Mouse (Mus musculus) erythroid progenitor cell, adult 5-6 weeks (primary cell): ENCODE results near the gene Amotl2. TPM values are rescaled to one million over a fixed set of nuclear protein-coding genes. Genes with fewer than 3 reads are reported as not detected.

Source experiments
- ATAC-seq: replicated peaks from 2 replicates; pipeline ENCODE4 v1.8.0; 2016; ENCODE audit warnings: moderate number of reproducible peaks, mild to moderate bottlenecking, moderate TSS enrichment, inconsistent platforms; ENCODE audit not compliant: poor library complexity, low FRiP score, severe bottlenecking
- total RNA-seq, 2 experiments: library from RNA; stranded (forward) in 1 of 2; stranded (reverse) in 1 of 2; fragments of 150-400 nt in 1 of 2; fragments of 186-747, 209-891 nt in 1 of 2; gene quantifications; 2 replicates each; pipeline versions ENCODE4 v1.2.3 to v1.2.4; 2015 to 2017; ENCODE audit warnings: low replicate concordance in 2 of 2

Gene Amotl2
- total RNA-seq, 2 experiments from 2014 or later: 11.4 TPM; not detected in 1

- no peak for ATAC-seq
These were observed 1.6 kb downstream of the Amotl2 start for GRCm38 (mm10) chr9:102717886-102718643.

GRCm38 (mm10) chr9:102718676-102719075 lies 2.2 kb downstream of the Amotl2 start:
- no peak for ATAC-seq

GRCm38 (mm10) chr9:102719085-102719484 lies 2.6 kb downstream of the Amotl2 start:
- ATAC-seq: no peak

GRCm38 (mm10) chr9:102719936-102720566 lies 3.6 kb downstream of the Amotl2 start:
- ATAC-seq: no peak

GRCm38 (mm10) chr9:102720567-102721167 lies 4.2 kb downstream of the Amotl2 start:
- no peak for ATAC-seq

- no peak for ATAC-seq
These were observed 5.0 kb downstream of the Amotl2 start for GRCm38 (mm10) chr9:102721406-102721978.

- ATAC-seq: no peak
These were observed 5.6 kb downstream of the Amotl2 start for GRCm38 (mm10) chr9:102722071-102722561.

GRCm38 (mm10) chr9:102722750-102723149 lies 6.3 kb downstream of the Amotl2 start:
- no peak for ATAC-seq

- ATAC-seq: no peak
These were observed 6.8 kb downstream of the Amotl2 start for GRCm38 (mm10) chr9:102723241-102723709.

GRCm38 (mm10) chr9:102723990-102724461 lies 7.6 kb downstream of the Amotl2 start:
- no peak for ATAC-seq

GRCm38 (mm10) chr9:102724942-102725341 lies 8.5 kb downstream of the Amotl2 start:
- no peak for ATAC-seq

GRCm38 (mm10) chr9:102725958-102726654 lies 9.6 kb downstream of the Amotl2 start:
- no peak for ATAC-seq

- no peak for ATAC-seq
These were observed 10.3 kb downstream of the Amotl2 start for GRCm38 (mm10) chr9:102726811-102727210.

GRCm38 (mm10) chr9:102727662-102728468 lies 11.4 kb downstream of the Amotl2 start:
- no peak for ATAC-seq

- no peak for ATAC-seq
These were observed 11.9 kb downstream of the Amotl2 start for GRCm38 (mm10) chr9:102728469-102728747.

GRCm38 (mm10) chr9:102729093-102729845 lies 12.8 kb downstream of the Amotl2 start:
- ATAC-seq: no peak

- no peak for ATAC-seq
These were observed 13.5 kb downstream of the Amotl2 start for GRCm38 (mm10) chr9:102729876-102730413.

- no peak for ATAC-seq
These were observed 14.6 kb downstream of the Amotl2 start for GRCm38 (mm10) chr9:102731044-102731471.
